Mouse (Mus musculus) adrenal gland, adult 2 months (tissue): ENCODE data around the gene Zbtb8a. TPM values are rescaled to one million over a fixed set of nuclear protein-coding genes. Genes with fewer than 3 reads are reported as not detected.
A peak's percentile ranks its signal among the peaks of the same experiment; 100 is the strongest.
"Not testable (repeated sequence)": the region's sequence is repeated elsewhere in the genome, so short reads cannot be mapped to it uniquely, and the experiment has no call there.

Experiments used
- DNase-seq: peaks from one replicate; pipeline ENCODE4 v3.0.0; 2021
- polyA plus RNA-seq: library from polyadenylated mRNA; depleted of rRNA; stranded (reverse); fragments of >200 nt; gene quantifications from 2 replicates; pipeline ENCODE4 v1.2.3, GENCODE M21; 2012
- total RNA-seq, 2 experiments: library from RNA; stranded (reverse); gene quantifications; 2 replicates each; pipeline ENCODE4 v1.2.3; 2021

The Zbtb8a gene
- total and polyA plus RNA-seq, 3 experiments = 2.7 to 6.4 (median 6.1) TPM

GRCm38 (mm10) chr4:129376961-129377545, 863 bp downstream of the Zbtb8a start:
- peak; percentile 76 for DNase-seq

- DNase-seq = no peak
These were observed 2.1 kb downstream of the Zbtb8a start for GRCm38 (mm10) chr4:129375821-129376220.

- no peak for DNase-seq
These were observed 2.9 kb downstream of the Zbtb8a start for GRCm38 (mm10) chr4:129375000-129375399.

GRCm38 (mm10) chr4:129374219-129374755, 3.6 kb downstream of the Zbtb8a start:
- DNase-seq = no peak

GRCm38 (mm10) chr4:129373202-129373976, 4.5 kb downstream of the Zbtb8a start:
- DNase-seq = no peak

- DNase-seq = no peak
These were observed 6.5 kb downstream of the Zbtb8a start for GRCm38 (mm10) chr4:129371391-129371790.

- no peak for DNase-seq
These were observed 12.7 kb downstream of the Zbtb8a start for GRCm38 (mm10) chr4:129365224-129365623.

- no peak for DNase-seq
These were observed 13.5 kb downstream of the Zbtb8a start for GRCm38 (mm10) chr4:129364379-129364778.

GRCm38 (mm10) chr4:129363463-129363862, 14.5 kb downstream of the Zbtb8a start:
- peak; percentile 18 for DNase-seq

GRCm38 (mm10) chr4:129362771-129363170, 15.1 kb downstream of the Zbtb8a start:
- DNase-seq = peak; percentile 23

GRCm38 (mm10) chr4:129362238-129362637, 15.7 kb downstream of the Zbtb8a start:
- not testable (repeated sequence) for DNase-seq

GRCm38 (mm10) chr4:129357613-129358163, 20.2 kb downstream of the Zbtb8a start:
- no peak for DNase-seq

GRCm38 (mm10) chr4:129354236-129354635, 23.7 kb downstream of the Zbtb8a start:
- no peak for DNase-seq

- DNase-seq = no peak
These were observed 24.7 kb downstream of the Zbtb8a start for GRCm38 (mm10) chr4:129353176-129353575.

GRCm38 (mm10) chr4:129351111-129351510, 26.8 kb downstream of the Zbtb8a start:
- DNase-seq = no peak

GRCm38 (mm10) chr4:129350644-129351043, 27.3 kb downstream of the Zbtb8a start:
- peak; percentile 76 for DNase-seq

GRCm38 (mm10) chr4:129346481-129347154, 31.3 kb downstream of the Zbtb8a start:
- no peak for DNase-seq

- no peak for DNase-seq
These were observed 35.2 kb downstream of the Zbtb8a start for GRCm38 (mm10) chr4:129342705-129343104.

- DNase-seq = no peak
These were observed 36.0 kb downstream of the Zbtb8a start for GRCm38 (mm10) chr4:129341888-129342287.

GRCm38 (mm10) chr4:129339743-129340142, 38.2 kb downstream of the Zbtb8a start:
- no peak for DNase-seq

- DNase-seq = no peak
These were observed 41.6 kb downstream of the Zbtb8a start for GRCm38 (mm10) chr4:129336291-129336690.
